Mouse (Mus musculus): ENCODE measurements at regions not wholly inside any gene's neighbourhood (a gene's known extent, or its start where the extent isn't known, plus 50 kb on each side); places are given as distances from the start of the nearest gene placed in this dataset.

- no peak for DNase-seq (ENCODE audit: low spot score)
These were observed 313.9 kb downstream of the Ndfip2 start for GRCm38 (mm10) chr14:105572036-105572891.

- DNase-seq (ENCODE audit: low spot score) = no peak
These were observed 311.8 kb downstream of the Ndfip2 start for GRCm38 (mm10) chr14:105570156-105570555.

- no peak for DNase-seq (ENCODE audit: low spot score)
These were observed 307.5 kb downstream of the Ndfip2 start for GRCm38 (mm10) chr14:105565827-105566226.

DNA sequence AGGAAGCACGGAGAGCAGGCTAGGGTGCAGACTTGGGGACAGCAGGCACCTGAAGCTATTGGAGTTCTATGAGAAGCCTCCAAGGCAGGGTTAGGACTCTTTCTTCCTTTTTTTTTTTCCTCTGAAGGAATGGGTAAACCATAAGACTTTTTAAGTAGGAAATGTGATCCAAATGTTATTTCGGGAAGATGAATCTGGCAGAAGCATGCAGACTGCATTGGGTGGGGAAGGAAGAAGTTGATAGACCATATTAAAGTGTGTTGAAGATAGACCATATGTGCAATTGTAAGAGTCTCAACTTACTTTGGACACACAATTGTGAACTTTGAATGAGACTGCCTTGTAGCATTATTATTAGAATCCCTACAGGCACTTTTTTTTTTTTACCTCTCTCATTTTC is 304.5 kb downstream of the Ndfip2 start:
- DNase-seq (ENCODE audit: low spot score) = no peak

GRCm38 (mm10) chr14:105556813-105557212 is 298.4 kb downstream of the Ndfip2 start:
- DNase-seq (ENCODE audit: low spot score) = no peak

GRCm38 (mm10) chr14:105544066-105544465 is 285.7 kb downstream of the Ndfip2 start:
- no peak for DNase-seq (ENCODE audit: low spot score)

- DNase-seq (ENCODE audit: low spot score) = peak; percentile 77
These were observed 284.2 kb downstream of the Ndfip2 start for GRCm38 (mm10) chr14:105542486-105543145.

DNA sequence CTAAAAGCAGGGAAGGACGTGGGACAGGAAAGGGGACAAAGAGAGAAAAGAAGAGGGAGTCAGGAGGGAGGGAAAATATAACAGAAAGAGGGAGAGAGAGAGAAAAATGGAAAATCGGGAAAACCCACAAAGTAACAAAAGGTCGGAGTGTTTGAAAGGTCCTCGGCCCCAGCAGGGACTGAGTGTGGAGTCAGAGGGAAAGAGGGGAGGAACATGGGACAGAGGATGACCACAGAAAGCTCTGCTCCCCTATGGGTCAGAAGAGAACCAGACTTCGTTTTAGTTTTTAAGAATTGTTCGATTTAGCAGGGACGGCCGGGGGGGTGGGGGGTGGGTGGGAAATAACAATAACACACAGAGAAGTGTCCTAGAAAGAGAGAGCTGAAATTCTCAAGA is 283.7 kb downstream of the Ndfip2 start:
- DNase-seq (ENCODE audit: low spot score) = no peak

- DNase-seq (ENCODE audit: low spot score) = no peak
These were observed 273.9 kb downstream of the Ndfip2 start for GRCm38 (mm10) chr14:105532168-105532745.

- DNase-seq (ENCODE audit: low spot score) = no peak
These were observed 269.7 kb downstream of the Ndfip2 start for GRCm38 (mm10) chr14:105528107-105528506.

GRCm38 (mm10) chr14:105523849-105524248 is 265.5 kb downstream of the Ndfip2 start:
- DNase-seq (ENCODE audit: low spot score) = no peak

DNA sequence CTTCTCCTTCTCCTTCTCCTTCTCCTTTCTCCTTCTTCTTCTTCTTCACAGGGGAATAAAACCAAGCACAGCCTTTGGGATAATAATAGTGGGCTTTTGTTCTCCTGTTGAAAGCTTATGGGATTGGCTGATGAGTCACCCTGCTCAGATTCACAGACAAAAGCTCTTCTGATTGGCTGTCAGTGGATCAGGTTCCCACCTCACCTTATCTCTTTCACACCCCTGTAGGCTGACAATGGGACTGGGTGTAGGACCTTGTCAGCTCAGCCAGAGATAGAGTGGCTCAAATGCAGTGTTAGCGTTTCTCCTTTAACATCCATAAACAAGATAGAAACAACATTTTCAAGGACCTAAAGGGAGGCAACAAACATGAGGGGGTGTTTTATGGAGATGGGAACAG is 263.9 kb downstream of the Ndfip2 start:
- DNase-seq (ENCODE audit: low spot score) = no peak

DNA sequence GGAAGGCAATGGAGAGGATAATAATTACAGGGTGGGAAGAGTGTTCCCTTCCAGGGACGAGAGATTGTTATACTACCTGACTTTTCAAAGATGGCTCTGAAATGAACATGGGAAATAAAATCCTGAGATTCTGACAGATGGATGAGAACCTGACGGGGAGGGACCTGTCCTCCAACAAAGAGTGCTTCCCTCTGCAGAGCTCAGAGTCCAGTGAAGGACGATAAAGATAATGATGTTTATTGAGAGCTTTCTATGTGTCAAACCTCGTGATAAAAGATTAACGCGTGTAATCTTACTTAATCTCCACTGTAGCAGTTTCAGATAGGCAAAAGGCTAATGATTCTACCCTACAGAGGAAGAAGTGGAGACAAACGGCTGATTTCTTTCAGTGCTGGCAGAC is 260.3 kb downstream of the Ndfip2 start:
- DNase-seq (ENCODE audit: low spot score) = no peak

GRCm38 (mm10) chr14:105514413-105514812 is 256.0 kb downstream of the Ndfip2 start:
- DNase-seq (ENCODE audit: low spot score) = no peak

DNA sequence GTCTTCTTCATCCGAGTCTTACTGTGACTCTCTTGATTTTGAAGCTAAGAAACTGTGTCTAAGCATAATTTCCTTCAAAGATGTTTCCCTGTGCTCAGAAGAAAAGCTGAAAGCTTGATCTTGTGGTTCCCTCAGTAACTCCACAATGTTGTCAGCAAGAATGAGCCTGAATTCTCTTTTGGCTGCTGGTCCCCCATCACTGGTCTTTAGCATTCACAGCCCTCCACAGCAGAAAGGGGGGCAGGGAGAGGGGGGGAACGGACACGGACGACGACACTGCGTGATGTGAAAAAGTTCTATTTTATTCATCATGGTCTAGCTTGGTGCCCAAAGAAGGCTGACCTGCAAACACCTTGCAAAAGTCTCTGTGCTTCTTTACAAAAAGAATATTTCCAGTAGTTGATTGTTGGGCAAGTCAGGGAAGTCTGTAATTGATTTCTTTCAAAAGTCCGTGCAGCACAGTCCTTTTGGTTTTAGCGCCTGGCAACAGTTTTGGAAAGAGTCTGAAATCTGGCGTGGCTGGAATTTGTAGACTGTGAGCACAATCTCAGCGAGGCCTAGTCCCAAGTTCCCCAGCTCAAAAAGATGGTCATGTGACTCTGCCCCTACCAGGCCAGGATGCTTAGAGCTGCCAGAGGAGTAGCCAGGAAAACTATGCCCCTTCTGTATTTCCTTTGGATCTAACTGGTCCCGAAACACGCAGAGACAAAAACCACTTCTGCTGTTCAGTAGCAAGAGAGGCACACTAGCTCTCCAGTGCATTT is 254.7 kb downstream of the Ndfip2 start:
- DNase-seq (ENCODE audit: low spot score) = no peak

DNA sequence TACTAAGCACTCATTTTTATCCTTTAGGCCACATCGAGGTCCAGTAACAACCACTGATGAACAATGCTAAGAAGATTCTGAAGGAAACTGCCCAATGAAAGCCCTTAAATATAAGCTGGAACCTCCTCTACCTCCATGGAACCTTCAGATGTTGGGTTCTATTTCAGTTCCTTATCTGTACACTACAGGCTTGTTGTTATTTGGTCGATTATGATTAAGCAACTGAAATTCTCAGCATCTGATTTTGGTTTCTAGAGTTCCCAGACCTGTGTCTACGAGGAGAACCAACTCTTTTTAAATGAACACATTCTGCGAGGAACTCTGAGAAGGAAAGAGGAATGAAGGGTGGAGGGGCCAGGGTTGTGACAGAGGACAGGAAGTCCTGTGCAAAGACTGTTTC is 253.5 kb downstream of the Ndfip2 start:
- DNase-seq (ENCODE audit: low spot score) = no peak

GRCm38 (mm10) chr14:105511135-105511534 is 252.8 kb downstream of the Ndfip2 start:
- no peak for DNase-seq (ENCODE audit: low spot score)

DNA sequence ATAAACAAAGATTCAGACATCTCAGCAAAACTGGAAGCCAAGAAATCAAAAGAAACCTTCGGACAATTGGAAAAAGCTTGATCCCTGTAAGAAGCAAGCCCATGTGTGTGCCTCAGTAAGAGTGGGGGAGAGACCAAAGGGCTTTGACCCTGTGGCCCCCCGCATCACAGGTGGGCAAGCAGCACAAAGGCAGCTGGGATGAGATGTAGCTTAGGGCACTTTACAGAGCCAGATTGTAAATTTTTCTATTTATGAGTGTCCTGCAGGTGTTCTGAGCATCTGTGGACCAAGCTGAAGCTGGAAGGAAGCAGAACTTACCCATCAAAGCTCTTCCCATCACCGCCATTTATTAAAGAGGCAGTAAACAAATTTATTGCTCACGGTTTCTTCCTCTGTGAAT is 246.9 kb downstream of the Ndfip2 start:
- no peak for DNase-seq (ENCODE audit: low spot score)

DNA sequence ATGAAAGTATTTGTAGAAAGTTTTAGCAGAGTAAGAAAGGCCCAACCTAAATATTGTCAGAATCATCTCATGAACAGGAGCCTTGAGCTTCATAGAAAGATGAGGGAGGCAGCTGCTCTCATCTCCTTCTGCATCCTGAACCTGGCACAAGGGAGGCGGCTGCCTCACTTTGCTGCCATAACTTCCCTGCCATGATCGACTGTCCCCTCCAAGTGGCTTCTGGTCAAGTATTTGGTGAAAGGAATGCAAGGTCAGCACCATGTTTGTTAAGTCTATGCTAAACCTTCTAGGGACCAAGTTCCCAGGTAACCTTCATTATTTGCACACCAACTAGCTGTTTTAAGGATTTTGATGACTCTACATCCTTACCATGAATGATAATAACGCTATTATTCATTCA is 246.0 kb downstream of the Ndfip2 start:
- no peak for DNase-seq (ENCODE audit: low spot score)

- DNase-seq (ENCODE audit: low spot score) = no peak
These were observed 245.4 kb downstream of the Ndfip2 start for GRCm38 (mm10) chr14:105503806-105504205.

DNA sequence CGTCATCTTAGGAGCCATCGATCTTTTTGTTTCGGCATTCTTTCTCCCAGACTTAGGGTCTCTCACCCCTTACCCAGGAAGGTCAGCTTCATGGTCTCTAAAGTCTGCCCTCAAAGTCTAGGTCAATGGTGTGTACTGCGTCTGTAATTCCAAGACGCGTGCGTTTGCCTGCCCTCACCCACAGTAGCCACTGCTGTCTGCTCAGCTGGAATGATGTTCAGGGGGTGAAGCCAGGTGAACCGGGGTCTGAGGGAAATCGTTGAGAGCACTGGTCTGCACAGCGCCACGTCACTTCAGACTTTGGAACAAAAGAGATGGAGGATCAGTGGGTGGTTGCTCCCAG is 244.2 kb downstream of the Ndfip2 start:
- DNase-seq (ENCODE audit: low spot score) = peak; percentile 47

DNA sequence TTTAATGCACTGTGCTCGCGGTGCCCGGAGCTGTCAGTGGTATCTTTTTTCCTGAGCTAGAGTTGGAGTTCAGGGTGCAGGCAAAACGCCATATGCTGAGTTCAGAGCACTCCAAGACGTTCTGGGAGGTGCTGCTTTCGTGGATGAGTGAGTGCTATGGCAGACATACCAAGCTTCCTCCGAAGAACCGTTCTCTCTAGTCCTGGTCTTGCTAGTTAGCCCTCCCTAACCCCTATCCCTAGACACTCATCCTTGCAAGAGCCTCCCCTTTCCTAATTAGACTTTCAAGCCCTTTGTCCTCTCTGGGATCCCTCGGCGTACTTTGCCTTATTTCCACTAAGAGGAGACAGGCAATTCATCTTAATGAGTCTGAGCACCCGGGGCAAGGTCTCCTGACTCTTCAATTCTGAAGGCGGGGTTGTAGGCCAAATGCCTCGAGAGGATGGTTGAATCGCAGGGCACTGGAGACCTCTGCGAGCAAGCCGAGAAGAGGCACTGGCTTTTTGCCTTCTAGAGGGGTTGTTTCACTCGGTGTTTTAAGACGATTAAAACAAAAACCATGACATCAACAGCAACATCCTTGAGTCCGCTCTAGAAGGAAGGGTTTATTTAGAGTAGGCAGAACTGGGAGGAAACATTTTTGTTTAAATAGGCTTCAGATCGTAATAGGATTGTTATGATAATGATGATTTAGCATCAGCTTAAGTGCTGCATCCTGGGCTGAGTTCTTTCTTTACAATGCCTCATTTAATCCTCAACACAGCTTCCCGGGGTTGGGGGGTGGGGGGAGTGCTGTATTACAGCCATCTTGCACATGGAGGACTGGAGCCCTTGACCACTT is 243.6 kb downstream of the Ndfip2 start:
- DNase-seq (ENCODE audit: low spot score) = peak; percentile 71

Data from retina, embryonic 14.5 days (tissue).